Mouse (Mus musculus) ZHBTc4 (cell line): ENCODE measurements around the gene Irf7.

ENCODE experiments used
- DNase-seq: peaks from one replicate; pipeline ENCODE4 v3.0.0-alpha.2; 2011; ENCODE audit warnings: low read depth, low spot score

The Irf7 gene

GRCm38 (mm10) chr7:141265739-141266561 lies at the start of gene Irf7:
TSS of gene Irf7 (minus strand) at chr7:141266481.
- DNase-seq: peak; percentile 38

GRCm38 (mm10) chr7:141315974-141316373 lies 49.7 kb upstream of the Irf7 start:
- DNase-seq: peak; percentile 80

GRCm38 (mm10) chr7:141315076-141315475 lies 48.8 kb upstream of the Irf7 start:
- no peak for DNase-seq

- DNase-seq: no peak
Measured at GRCm38 (mm10) chr7:141314416-141314815, 48.1 kb upstream of the Irf7 start.

- no peak for DNase-seq
Measured at GRCm38 (mm10) chr7:141304537-141304936, 38.3 kb upstream of the Irf7 start.

GRCm38 (mm10) chr7:141302702-141303268 lies 36.5 kb upstream of the Irf7 start:
- DNase-seq: no peak

GRCm38 (mm10) chr7:141301386-141301785 lies 35.1 kb upstream of the Irf7 start:
- no peak for DNase-seq

- no peak for DNase-seq
Measured at GRCm38 (mm10) chr7:141299175-141299574, 32.9 kb upstream of the Irf7 start.

GRCm38 (mm10) chr7:141297926-141298650 lies 31.8 kb upstream of the Irf7 start:
- DNase-seq: no peak

- peak; percentile 27 for DNase-seq
Measured at GRCm38 (mm10) chr7:141294479-141294878, 28.2 kb upstream of the Irf7 start.

GRCm38 (mm10) chr7:141293852-141294471 lies 27.7 kb upstream of the Irf7 start:
- DNase-seq: peak; percentile 65

- DNase-seq: no peak
Measured at GRCm38 (mm10) chr7:141292583-141293388, 26.5 kb upstream of the Irf7 start.

- DNase-seq: peak; percentile 74
Measured at GRCm38 (mm10) chr7:141291921-141292582, 25.8 kb upstream of the Irf7 start, which contains the start of gene Drd4. TSS of gene Drd4 (plus strand) at chr7:141292006.

GRCm38 (mm10) chr7:141288042-141288441 lies 21.8 kb upstream of the Irf7 start:
- peak; percentile 45 for DNase-seq

GRCm38 (mm10) chr7:141282756-141283155 lies 16.5 kb upstream of the Irf7 start:
- DNase-seq: no peak

GRCm38 (mm10) chr7:141281442-141281841 lies 15.2 kb upstream of the Irf7 start:
- DNase-seq: no peak

GRCm38 (mm10) chr7:141278766-141279590 lies 12.7 kb upstream of the Irf7 start, which contains the start of gene Sct:
TSS of gene Sct (minus strand) at chr7:141279133.
- DNase-seq: peak; percentile 75

GRCm38 (mm10) chr7:141277701-141278678 lies 11.7 kb upstream of the Irf7 start:
- no peak for DNase-seq
